26 mouse cellular contexts compared by ENCODE assay signal in the genomic region with DNA sequence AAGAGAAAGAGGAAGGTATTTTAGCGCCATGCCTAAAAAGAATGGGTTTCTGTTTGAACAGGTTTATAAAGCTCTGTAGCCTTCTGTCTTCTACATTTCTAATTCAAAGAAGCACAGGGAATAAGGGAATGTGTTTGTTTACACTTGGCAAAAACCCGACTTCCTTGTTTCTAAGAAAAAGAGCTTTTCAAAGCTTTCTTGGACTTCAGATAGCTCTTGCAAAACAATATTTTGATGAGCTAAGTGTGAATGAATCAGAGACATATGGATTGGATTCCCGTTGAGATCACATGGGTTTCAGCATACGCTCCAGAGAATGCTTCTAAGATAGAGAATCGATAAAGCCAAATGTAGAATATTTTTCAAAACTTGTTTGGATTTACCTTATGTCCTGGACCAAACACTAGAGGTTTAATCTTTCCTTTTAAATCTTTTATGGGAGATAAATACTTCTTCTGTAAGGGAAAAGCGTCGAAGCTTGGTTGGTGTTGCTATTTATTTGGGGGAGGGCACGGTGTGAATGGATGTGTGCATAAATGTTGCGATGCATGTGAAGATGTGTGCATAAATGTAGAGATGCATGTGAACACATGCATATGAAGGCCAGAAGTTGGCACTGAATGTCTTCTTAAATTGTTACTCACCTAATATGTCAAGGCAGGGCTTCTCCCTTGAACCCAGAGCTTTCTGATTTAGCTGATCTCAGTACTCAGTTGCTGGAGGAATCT.
DNase-seq lines count a peak whose midpoint lies in the region; ATAC-seq and TF ChIP-seq lines count a peak whose summit lies in the region.
"Had no signal": no experiment of that assay in that cellular context is flagged by ENCODE, and none has a peak within 500 bp of the region (broad histone marks: within the 10 kb centered on the region; RNA-seq: fewer than 3 reads in every experiment).

No protein-coding gene starts in this region.

- no peaks in the 10 kb centered on the region for H3K27me3 ChIP-seq in embryonic facial prominence, embryonic 14.5 days (replicated peaks; ENCODE audit: control insufficient read depth, insufficient read depth, low read length)
- no peaks in the 10 kb centered on the region for H3K27me3 ChIP-seq in embryonic facial prominence, embryonic 10.5 days (replicated peaks; ENCODE audit: low read depth, poor library complexity, severe bottlenecking)
- H3K27me3 ChIP-seq in lung, postnatal 0 days (replicated peaks; ENCODE audit: insufficient read depth, low read length), result no peaks in the 10 kb centered on the region
- H3K27me3 ChIP-seq: heart, embryonic 13.5 days; neural tube, embryonic 15.5 days; Patski had no signal

- H3K27ac ChIP-seq in embryonic facial prominence, embryonic 14.5 days (replicated peaks; ENCODE audit: low read depth, low read length), result no peak overlapping the region
- no peak overlapping the region for H3K27ac ChIP-seq in embryonic facial prominence, embryonic 10.5 days (replicated peaks)
- no peak overlapping the region for H3K27ac ChIP-seq in lung, postnatal 0 days (ENCODE audit: low read length)
- H3K27ac ChIP-seq: heart, embryonic 13.5 days; hindbrain, embryonic 14.5 days; liver, embryonic 14.5 days; neural tube, embryonic 15.5 days had no signal

- no peaks in the 10 kb centered on the region for H3K9me3 ChIP-seq in embryonic facial prominence, embryonic 14.5 days (ENCODE audit: control insufficient read depth, low read length)
- no peaks in the 10 kb centered on the region for H3K9me3 ChIP-seq in embryonic facial prominence, embryonic 10.5 days
- H3K9me3 ChIP-seq in lung, postnatal 0 days (ENCODE audit: low read length), result no peaks in the 10 kb centered on the region
- H3K9me3 ChIP-seq: heart, embryonic 13.5 days; neural tube, embryonic 15.5 days had no signal

- ATAC-seq in embryonic facial prominence, embryonic 14.5 days (ENCODE audit: low read depth), result no peak
- peak; percentile 53 for ATAC-seq in lung, postnatal 0 days
- ATAC-seq: intestine, postnatal 0 days; Patski had no signal

- peak; percentile 95 for TF ChIP-seq EP300 in lung, postnatal 0 days (IDR thresholded peaks at IDR 0.05)

- H3K4me2 ChIP-seq in embryonic facial prominence, embryonic 14.5 days (ENCODE audit: low read depth, low read length), result no peak overlapping the region
- no peak overlapping the region for H3K4me2 ChIP-seq in lung, postnatal 0 days (replicated peaks; ENCODE audit: low read depth, low read length)
- H3K4me2 ChIP-seq: heart, embryonic 13.5 days; hindbrain, embryonic 14.5 days; neural tube, embryonic 15.5 days had no signal

- no peak overlapping the region for H3K4me3 ChIP-seq in embryonic facial prominence, embryonic 14.5 days (ENCODE audit: low read depth, low read length)
- H3K4me3 ChIP-seq in embryonic facial prominence, embryonic 10.5 days, result no peak overlapping the region
- no peak overlapping the region for H3K4me3 ChIP-seq in lung, postnatal 0 days (ENCODE audit: low read depth, low read length)
- H3K4me3 ChIP-seq: heart, embryonic 13.5 days; neural tube, embryonic 15.5 days had no signal

- H3K9ac ChIP-seq in embryonic facial prominence, embryonic 14.5 days (ENCODE audit: low read depth, low read length), result no peak overlapping the region
- H3K9ac ChIP-seq in lung, postnatal 0 days (replicated peaks; ENCODE audit: low read depth), result no peak overlapping the region
- H3K9ac ChIP-seq: heart, embryonic 13.5 days; hindbrain, embryonic 14.5 days; liver, embryonic 14.5 days; neural tube, embryonic 15.5 days had no signal

- WGBS in embryonic facial prominence, embryonic 14.5 days, result 75% methylated on average over 9 of the region's 9 CpGs
- 90% methylated on average over 9 of the region's 9 CpGs for WGBS in embryonic facial prominence, embryonic 10.5 days
- 56% methylated on average over 9 of the region's 9 CpGs for WGBS in lung, postnatal 0 days

- TF ChIP-seq CTCF in lung, postnatal 0 days (IDR thresholded peaks at IDR 0.05), result no peak

- no peaks in the 10 kb centered on the region for H3K36me3 ChIP-seq in embryonic facial prominence, embryonic 14.5 days (ENCODE audit: control insufficient read depth, insufficient read depth, low read length)
- no peaks in the 10 kb centered on the region for H3K36me3 ChIP-seq in embryonic facial prominence, embryonic 10.5 days (replicated peaks)
- no peaks in the 10 kb centered on the region for H3K36me3 ChIP-seq in lung, postnatal 0 days (ENCODE audit: insufficient read depth, low read length)
- H3K36me3 ChIP-seq: G1E; heart, embryonic 13.5 days; neural tube, embryonic 15.5 days had no signal

- H3K4me1 ChIP-seq in embryonic facial prominence, embryonic 14.5 days (ENCODE audit: control insufficient read depth, insufficient read depth, low read length), result no peaks in the 10 kb centered on the region
- no peaks in the 10 kb centered on the region for H3K4me1 ChIP-seq in embryonic facial prominence, embryonic 10.5 days
- H3K4me1 ChIP-seq in lung, postnatal 0 days (ENCODE audit: insufficient read depth, low read depth, low read length), result no peaks in the 10 kb centered on the region
- H3K4me1 ChIP-seq: heart, embryonic 13.5 days; neural tube, embryonic 15.5 days had no signal

- DNase-seq in embryonic facial prominence, embryonic 14.5 days (ENCODE audit: low spot score), result peak; percentile 68
- no peak for DNase-seq in embryonic facial prominence, embryonic 10.5 days (ENCODE audit: low spot score)
- peak; percentile 4 to 6 for DNase-seq in heart, adult 18-20 months
- no peak for DNase-seq in heart, adult 11 months
- DNase-seq in lung, postnatal 0 days (ENCODE audit: low spot score), result peak; percentile 82
- DNase-seq in lung, postnatal 14 days, result no peak
- DNase-seq in cerebellum, adult 9-11 months, result no peak
- DNase-seq in gastrocnemius, postnatal 10 days, result no peak
- DNase-seq: adrenal gland, postnatal 10 days; cerebellum, adult 11-12 months; cerebellum, postnatal 10 days; heart, postnatal 10 days; kidney, adult 9 months; kidney, postnatal 10 days; layer of hippocampus, adult 9-11 months; liver; midbrain, embryonic 14.5 days; retina, postnatal 1 day; right cerebral cortex, postnatal 14 days had no signal

Comparison
In these comparisons a context has a peak if more than half of its experiments do, and no peak if none do; other contexts are left out.
1. DNase-seq: peak in embryonic facial prominence, embryonic 14.5 days (single experiment), heart, adult 18-20 months (2 of 2) and lung, postnatal 0 days (single experiment); none in embryonic facial prominence, embryonic 10.5 days (single experiment), heart, adult 11 months (single experiment), lung, postnatal 14 days (single experiment), cerebellum, adult 9-11 months (single experiment) and gastrocnemius, postnatal 10 days (single experiment).